Mouse (Mus musculus) liver, embryonic 15.5 days (tissue): Measurements from ENCODE around the gene Zbtb22. TPM values are rescaled to one million over a fixed set of nuclear protein-coding genes. Genes with fewer than 3 reads are reported as not detected.
"Not testable (repeated sequence)": the region's sequence is repeated elsewhere in the genome, so short reads cannot be mapped to it uniquely, and the experiment has no call there.

Source experiments
- ATAC-seq: fragments of 200-750 bp; cut with Nextera tagmentation; 2 replicates; pipeline ENCODE4 v1.8.0; 2017; ENCODE audit warnings: moderate number of reproducible peaks, mild to moderate bottlenecking, moderate library complexity; ENCODE audit not compliant: insufficient read depth
- H3K27ac ChIP-seq: fragments of 300-500 bp; sonication (generic); replicated peaks from 2 replicates; pipeline ENCODE4 v1.5.1; 2015; ENCODE audit warnings: mild to moderate bottlenecking, inconsistent platforms
- H3K27me3 ChIP-seq: fragments of 300-500 bp; sonication (generic); 2 replicates; pipeline ENCODE4 v1.6.1; 2015; ENCODE audit warnings: mild to moderate bottlenecking, inconsistent platforms
- H3K36me3 ChIP-seq: fragments of 300-500 bp; sonication (generic); replicated peaks from 2 replicates; pipeline ENCODE4 v1.6.1; 2015; ENCODE audit warnings: moderate library complexity, mild to moderate bottlenecking, inconsistent platforms
- H3K4me1 ChIP-seq: fragments of 300-500 bp; sonication (generic); replicated peaks from 2 replicates; pipeline ENCODE4 v1.6.1; 2015; ENCODE audit warnings: inconsistent platforms
- H3K4me2 ChIP-seq: fragments of 300-500 bp; sonication (generic); 2 replicates; pipeline ENCODE4 v1.6.1; 2015; ENCODE audit warnings: moderate library complexity, mild to moderate bottlenecking, inconsistent platforms
- H3K4me3 ChIP-seq: fragments of 300-500 bp; sonication (generic); replicated peaks from 2 replicates; pipeline ENCODE4 v1.5.1; 2015; ENCODE audit warnings: mild to moderate bottlenecking, inconsistent platforms
- H3K9ac ChIP-seq: fragments of 300-500 bp; sonication (generic); 2 replicates; pipeline ENCODE4 v1.6.1; 2015; ENCODE audit warnings: moderate library complexity, mild to moderate bottlenecking, inconsistent platforms
- H3K9me3 ChIP-seq: fragments of 300-500 bp; sonication (generic); replicated peaks from 2 replicates; pipeline ENCODE4 v1.6.1; 2016; ENCODE audit warnings: inconsistent platforms
- WGBS: fragments of 180-500 bp; shearing (Covaris S2); methylation state at CpG from one replicate; pipeline ENCODE4 v1.1.7; 2015; ENCODE audit warnings: mixed read lengths; ENCODE audit not compliant: insufficient replicate concordance; 5-methylcytosine and 5-hydroxymethylcytosine counted together
- polyA plus RNA-seq: library from polyadenylated mRNA; unstranded; fragments of >200 nt; fragmentation: Nextera tagmentation; extraction: Ambion mirVana; gene quantifications from 2 replicates; pipeline ENCODE4 v1.2.1, GENCODE M21; 2015

Zbtb22 gene
- polyA plus RNA-seq = 8.2 and 9.8 TPM in 2 replicates

GRCm38 (mm10) chr17:33915671-33916250 is at the start of gene Zbtb22, which contains the start of gene Tapbp:
Zbtb22 (plus strand) TSS chr17:33915904.
Tapbp (plus strand) TSS chr17:33915899.
- H3K27me3 ChIP-seq = no peaks in the 10 kb centered on the region
- peak within 1 kb of the TSS; percentile 84 for H3K4me2 ChIP-seq
- WGBS = under 1% methylated on average over 34 of the region's 34 CpGs
- ATAC-seq = peak; percentile 85
- H3K27ac ChIP-seq = peak within 1 kb of the TSS; percentile 88
- peak within 1 kb of the TSS; percentile 72 for H3K4me3 ChIP-seq
- peaks cover 64% of the 10 kb centered on the region for H3K36me3 ChIP-seq
- H3K4me1 ChIP-seq = peaks cover 72% of the 10 kb centered on the region
- H3K9ac ChIP-seq = peak within 1 kb of the TSS; percentile 64
- H3K9me3 ChIP-seq = peaks cover 20% of the 10 kb centered on the region

- 82% methylated on average over 7 of the region's 12 CpGs for WGBS
Measured at GRCm38 (mm10) chr17:33873537-33873936, 42.2 kb upstream of the Zbtb22 start, which contains the start of gene Gm7029. Gm7029 (plus strand) TSS chr17:33873837.

GRCm38 (mm10) chr17:33874411-33874810 is 41.3 kb upstream of the Zbtb22 start:
- 81% methylated on average over 11 of the region's 11 CpGs for WGBS
- H3K9me3 ChIP-seq = no peaks in the 10 kb centered on the region
- no peak overlapping the region for H3K4me3 ChIP-seq
- ATAC-seq = no peak
- H3K4me2 ChIP-seq = no peak overlapping the region
- no peaks in the 10 kb centered on the region for H3K27me3 ChIP-seq
- H3K4me1 ChIP-seq = no peaks in the 10 kb centered on the region
- H3K36me3 ChIP-seq = peaks cover 52% of the 10 kb centered on the region
- H3K9ac ChIP-seq = no peak overlapping the region
- no peak overlapping the region for H3K27ac ChIP-seq

More at GRCm38 (mm10) chr17:33873537-33873936, 42.2 kb upstream of the Zbtb22 start, which contains the start of gene Gm7029:
- H3K4me2 ChIP-seq, H3K4me1 ChIP-seq, ATAC-seq, H3K27me3 ChIP-seq, H3K4me3 ChIP-seq, H3K9ac ChIP-seq, H3K9me3 ChIP-seq, H3K27ac ChIP-seq: not testable (repeated sequence)
- H3K36me3 ChIP-seq = peaks cover 44% of the 10 kb centered on the region

GRCm38 (mm10) chr17:33875797-33876196 is 39.9 kb upstream of the Zbtb22 start:
- peaks cover 66% of the 10 kb centered on the region for H3K36me3 ChIP-seq
- H3K4me2 ChIP-seq, H3K27me3 ChIP-seq, H3K9ac ChIP-seq, ATAC-seq, H3K4me3 ChIP-seq, H3K27ac ChIP-seq, H3K9me3 ChIP-seq, H3K4me1 ChIP-seq: not testable (repeated sequence)
- WGBS = 78% methylated on average over 5 of the region's 5 CpGs

GRCm38 (mm10) chr17:33884320-33884719 is 31.4 kb upstream of the Zbtb22 start:
- H3K9me3 ChIP-seq, H3K4me3 ChIP-seq, H3K9ac ChIP-seq, H3K27ac ChIP-seq, ATAC-seq, H3K4me2 ChIP-seq, H3K27me3 ChIP-seq: not testable (repeated sequence)
- H3K36me3 ChIP-seq = peaks cover 84% of the 10 kb centered on the region
- 94% methylated on average over 10 of the region's 11 CpGs for WGBS
- H3K4me1 ChIP-seq = peaks cover 21% of the 10 kb centered on the region

GRCm38 (mm10) chr17:33887802-33888201 is 27.9 kb upstream of the Zbtb22 start:
- H3K4me2 ChIP-seq = peak overlapping the region; percentile 80
- not testable (repeated sequence) for ATAC-seq
- 0 out of 2 replicates have a peak overlapping the region, but pooled peaks have one; percentile 18 for H3K9ac ChIP-seq

DNA sequence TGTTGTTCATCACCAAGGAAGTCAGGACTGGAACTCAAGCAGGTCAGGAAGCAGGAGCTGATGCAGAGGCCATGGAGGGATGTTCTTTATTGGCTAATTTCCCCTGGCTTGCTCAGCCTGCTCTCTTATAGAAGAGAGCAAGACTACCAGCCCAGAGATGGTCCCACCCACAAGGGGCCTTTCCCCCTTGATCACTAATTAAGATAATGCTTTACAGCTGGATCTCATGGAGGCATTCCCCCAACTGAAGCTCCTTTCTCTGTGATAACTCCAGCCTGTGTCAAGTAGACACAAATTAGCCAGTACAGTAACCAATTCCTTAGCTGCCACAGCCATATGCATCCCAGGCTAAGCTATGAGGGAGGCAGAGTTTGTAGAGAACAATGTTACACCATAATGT is 27.5 kb upstream of the Zbtb22 start:
- Histone ChIP-seq H3K9ac (peak overlapping the region; percentile 87; the same call in 1 of the 2 replicates), H3K4me3 (peak overlapping the region; percentile 80), H3K4me2 (peak overlapping the region; percentile 80), H3K4me1 (peaks cover 32% of the 10 kb centered on the region), H3K27ac (0 out of 2 replicates have a peak overlapping the region, but pooled peaks have one; percentile 29), H3K36me3 (peaks cover 46% of the 10 kb centered on the region)
- ATAC-seq, H3K27me3 ChIP-seq, H3K9me3 ChIP-seq: not testable (repeated sequence)

More at GRCm38 (mm10) chr17:33887802-33888201, 27.9 kb upstream of the Zbtb22 start:
- H3K4me1 ChIP-seq = peaks cover 32% of the 10 kb centered on the region
- 32% methylated on average over 2 of the region's 2 CpGs for WGBS
- not testable (repeated sequence) for H3K27me3 ChIP-seq, H3K9me3 ChIP-seq, H3K27ac ChIP-seq
- peaks cover 50% of the 10 kb centered on the region for H3K36me3 ChIP-seq
- H3K4me3 ChIP-seq = peak overlapping the region; percentile 80

DNA sequence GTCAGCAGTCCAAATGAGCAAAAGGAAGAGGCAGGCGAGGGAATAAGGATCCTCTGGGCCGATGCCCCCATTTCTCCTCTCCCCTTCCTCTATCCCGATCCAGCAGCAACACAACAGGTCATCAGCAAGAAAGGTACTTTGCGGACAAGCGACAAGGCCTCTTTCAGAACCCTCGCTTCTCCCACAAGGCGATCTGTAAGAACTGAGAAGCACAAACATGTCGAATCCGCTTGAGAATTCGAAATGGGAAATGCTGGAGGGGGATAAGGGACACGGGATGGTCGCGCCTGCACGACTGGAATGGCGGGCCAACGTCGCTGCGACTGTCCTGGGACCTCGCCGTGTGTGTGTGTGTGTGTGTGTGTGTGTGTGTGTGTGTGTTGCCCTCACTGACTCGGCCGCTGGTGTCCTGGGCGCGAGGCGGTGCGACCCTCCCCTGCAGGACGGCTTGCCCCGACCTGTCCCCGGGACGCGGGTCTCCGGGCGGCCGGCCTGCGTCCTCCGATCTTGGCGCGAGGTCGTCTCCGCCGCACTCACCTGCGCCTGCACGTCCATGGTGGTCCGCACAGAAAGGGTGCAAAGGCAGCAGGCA is 25.7 kb upstream of the Zbtb22 start:
- Histone ChIP-seq H3K4me1 (peaks cover 32% of the 10 kb centered on the region), H3K4me3 (peak overlapping the region; percentile 80), H3K27ac (peak overlapping the region; percentile 88), H3K9ac (peak overlapping the region; percentile 87), H3K4me2 (peak overlapping the region; percentile 80), H3K36me3 (peaks cover 33% of the 10 kb centered on the region)
- ATAC-seq = peak; percentile 6
- H3K27me3 ChIP-seq, H3K9me3 ChIP-seq: not testable (repeated sequence)
- under 1% methylated on average over 42 of the region's 44 CpGs for WGBS

- under 1% methylated on average over 49 of the region's 49 CpGs for WGBS
- ATAC-seq = peak; percentile 95
Measured at GRCm38 (mm10) chr17:33890533-33891059, 25.1 kb upstream of the Zbtb22 start, which contains the start of gene Kifc1. Kifc1 (minus strand) TSS chr17:33890661.

DNA sequence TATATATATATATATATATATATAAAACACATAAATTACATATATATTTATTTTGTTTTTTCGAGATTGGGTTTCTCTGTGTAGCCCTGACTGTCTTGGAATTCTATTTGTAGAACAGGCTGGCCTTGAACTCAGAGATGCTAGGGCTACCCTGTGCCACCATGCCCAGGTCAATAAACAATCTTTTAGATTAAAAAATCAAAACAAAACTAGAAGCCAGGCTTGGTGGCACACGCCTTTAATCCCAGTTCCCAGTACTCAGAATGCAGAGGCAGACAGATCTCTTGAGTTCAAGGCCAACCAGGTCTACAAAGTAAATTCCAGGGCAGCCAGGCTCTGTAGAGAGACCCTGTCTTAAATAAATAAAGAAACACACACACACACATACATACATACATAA is 24.3 kb upstream of the Zbtb22 start:
- Histone ChIP-seq H3K4me2 (peak overlapping the region; percentile 23; the same call in 1 of the 2 replicates), H3K4me3 (no peak overlapping the region), H3K27me3 (no peaks in the 10 kb centered on the region), H3K9me3 (no peaks in the 10 kb centered on the region), H3K36me3 (peaks cover 20% of the 10 kb centered on the region), H3K27ac (no peak overlapping the region), H3K4me1 (peaks cover 32% of the 10 kb centered on the region), H3K9ac (no peak overlapping the region)
- 55% methylated on average over 2 of the region's 2 CpGs for whole genome bisulfite sequencing
- ATAC-seq = no peak

More at GRCm38 (mm10) chr17:33890533-33891059, 25.1 kb upstream of the Zbtb22 start, which contains the start of gene Kifc1:
- Histone ChIP-seq H3K9me3 (no peaks in the 10 kb centered on the region), H3K4me1 (peaks cover 32% of the 10 kb centered on the region), H3K27ac (peak within 1 kb of the TSS; percentile 93), H3K36me3 (peaks cover 28% of the 10 kb centered on the region), H3K9ac (peak within 1 kb of the TSS; percentile 87), H3K27me3 (no peaks in the 10 kb centered on the region), H3K4me2 (peak within 1 kb of the TSS; percentile 80), H3K4me3 (peak within 1 kb of the TSS; percentile 80)

- not testable (repeated sequence) for H3K27ac ChIP-seq, H3K27me3 ChIP-seq, H3K4me2 ChIP-seq, H3K9me3 ChIP-seq, H3K4me3 ChIP-seq, H3K9ac ChIP-seq, ATAC-seq
- Histone ChIP-seq H3K36me3 (peaks cover 15% of the 10 kb centered on the region), H3K4me1 (peaks cover 34% of the 10 kb centered on the region)
- WGBS = 50% methylated on average over 6 of the region's 6 CpGs
Measured at GRCm38 (mm10) chr17:33891892-33892291, 23.8 kb upstream of the Zbtb22 start.
